Mouse (Mus musculus) layer of hippocampus, adult 9-11 months (tissue): Measurements from ENCODE around the gene Pygb.

Experiments
- DNase-seq: peaks from one replicate; pipeline ENCODE4 v3.0.0; 2022

Pygb gene

DNA sequence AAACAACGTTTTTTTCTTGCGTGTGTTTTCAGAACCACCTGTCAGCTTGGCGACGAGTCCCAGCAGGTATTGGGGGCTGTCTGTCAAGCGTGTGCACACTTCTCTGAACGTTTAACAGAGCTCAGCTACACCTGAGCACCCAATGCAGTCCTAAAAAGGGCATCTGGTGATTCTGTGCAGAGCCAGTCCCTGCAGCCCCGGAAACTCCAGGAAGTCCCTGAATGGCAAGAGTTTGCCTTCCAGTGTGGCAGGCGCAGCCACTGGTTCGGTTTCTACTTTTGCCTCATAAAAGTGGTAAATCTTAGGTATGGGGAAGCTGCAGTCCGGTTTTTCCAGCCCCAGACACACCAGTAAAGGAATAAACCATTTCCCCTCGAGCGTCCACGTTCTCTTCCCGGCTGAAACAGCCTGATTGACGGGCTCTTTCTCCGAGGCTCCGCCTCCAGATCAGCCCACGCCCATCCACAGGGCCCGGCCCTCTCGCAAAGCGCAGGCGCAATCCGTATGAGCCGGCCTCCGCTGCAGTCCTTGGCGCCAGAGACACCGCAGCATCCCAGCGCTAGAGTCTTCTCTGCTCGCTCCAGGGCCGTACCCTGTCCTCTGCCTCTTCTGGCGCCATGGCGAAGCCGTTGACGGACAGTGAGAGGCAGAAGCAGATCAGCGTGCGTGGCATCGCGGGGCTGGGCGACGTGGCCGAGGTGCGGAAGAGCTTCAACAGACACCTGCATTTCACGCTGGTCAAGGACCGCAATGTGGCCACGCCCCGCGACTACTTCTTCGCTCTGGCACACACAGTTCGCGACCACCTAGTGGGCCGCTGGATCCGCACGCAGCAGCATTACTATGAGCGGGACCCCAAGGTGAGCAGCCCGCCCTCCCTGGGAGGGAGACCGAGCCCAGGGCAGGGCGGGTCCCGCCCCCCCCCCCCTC lies at the start of gene Pygb:
TSS of gene Pygb (plus strand) at position 485 of the 930 bp plus-strand sequence.
- DNase-seq: peak; percentile 88

DNA sequence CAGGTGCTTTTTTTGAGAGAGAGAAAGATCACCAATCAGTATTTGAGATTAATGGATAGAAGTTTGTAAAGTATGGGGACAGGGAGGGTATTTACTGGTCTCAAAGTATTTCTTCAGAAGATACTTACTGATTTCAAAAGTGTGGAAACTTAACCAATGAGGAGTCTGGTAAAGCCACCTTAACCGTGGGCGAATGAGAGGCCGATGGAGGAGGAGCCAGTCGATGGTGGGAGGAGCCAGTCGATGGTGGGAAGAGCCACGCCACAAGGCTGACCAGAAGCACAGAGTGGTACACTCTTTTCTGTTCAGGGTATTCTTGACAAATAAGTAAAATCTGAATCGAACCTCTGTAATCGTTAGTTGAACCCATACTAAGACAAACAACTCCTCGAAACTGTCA lies 48.7 kb upstream of the Pygb start:
- DNase-seq: no peak

DNA sequence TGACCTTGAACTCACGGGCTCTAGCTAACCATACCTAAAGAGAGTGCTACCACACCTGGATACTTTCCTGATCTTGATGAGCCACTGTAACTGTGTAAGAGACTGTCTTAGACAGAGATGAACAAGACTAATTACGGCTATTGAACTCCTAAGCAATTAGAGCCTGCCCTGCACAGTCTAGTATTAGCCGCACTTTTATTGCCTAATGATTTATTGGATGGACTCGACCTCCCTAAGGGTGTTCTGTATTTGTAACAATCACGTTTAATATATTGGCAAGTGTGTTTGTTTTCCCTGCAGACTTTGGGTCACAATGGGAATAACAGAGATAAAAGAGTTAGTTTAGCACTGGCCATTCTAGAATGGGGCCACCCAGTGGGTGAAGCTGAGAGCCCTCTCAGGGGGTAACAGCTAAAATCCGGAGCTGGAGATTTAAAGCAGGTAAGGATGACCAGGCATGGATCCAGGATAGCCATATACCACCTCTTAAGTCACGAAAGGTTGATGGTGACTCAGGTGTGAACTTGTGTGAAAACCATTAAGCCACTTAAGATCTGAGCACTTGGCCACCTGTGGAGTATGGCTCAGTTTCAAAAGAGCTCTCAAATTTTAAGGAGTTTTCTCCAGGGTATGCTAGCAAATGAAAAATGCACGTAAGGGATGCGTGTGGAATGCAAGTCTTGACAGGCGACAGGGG lies 46.2 kb upstream of the Pygb start:
- DNase-seq: no peak

- DNase-seq: no peak
Observed at GRCm38 (mm10) chr2:150741405-150741804, 45.1 kb upstream of the Pygb start.

- no peak for DNase-seq
Observed at GRCm38 (mm10) chr2:150745016-150745415, 41.5 kb upstream of the Pygb start.

DNA sequence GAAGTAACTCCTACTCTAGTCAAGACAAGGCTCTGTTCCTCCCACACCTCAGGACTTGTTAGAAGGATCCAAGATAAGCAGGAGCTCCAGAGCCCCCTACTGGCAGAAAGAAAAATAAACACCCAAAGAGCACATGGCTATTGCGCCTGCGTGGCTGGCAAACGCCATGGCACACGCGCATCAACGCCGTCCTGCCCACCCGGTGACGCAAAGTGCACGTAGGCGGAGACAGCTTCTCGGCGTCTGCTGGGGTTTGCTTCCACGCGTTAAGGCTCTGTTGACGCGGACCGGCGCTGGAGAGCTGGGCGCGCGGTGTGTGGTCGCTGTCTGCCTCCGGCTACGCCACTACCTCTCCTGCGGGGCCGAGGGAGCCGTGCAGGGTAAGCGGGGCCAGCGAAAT lies 37.7 kb upstream of the Pygb start, which contains the start of gene Entpd6:
TSS of gene Entpd6 (plus strand) at position 189 of the 400 bp plus-strand sequence.
- DNase-seq: peak; percentile 98

DNA sequence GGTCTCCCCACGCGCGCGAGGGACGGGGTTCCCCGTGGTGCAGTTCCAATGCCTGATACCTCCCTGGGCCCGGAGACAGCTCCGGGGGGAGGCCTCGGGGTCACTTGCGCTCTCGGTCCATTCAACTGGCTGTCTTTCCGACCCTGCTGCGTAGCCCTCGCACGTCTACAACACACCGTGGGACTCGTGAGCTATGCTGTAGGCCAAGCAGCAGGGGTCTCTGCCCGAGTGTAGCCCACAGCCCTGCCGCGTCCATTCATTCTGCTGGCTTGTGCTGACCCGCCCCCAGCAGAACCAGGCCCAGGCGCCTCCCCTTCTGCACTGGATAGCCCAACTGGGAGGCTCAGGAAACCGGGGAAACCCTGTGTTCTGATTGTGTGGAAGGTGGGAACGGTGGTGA lies 37.3 kb upstream of the Pygb start:
- DNase-seq: no peak

DNA sequence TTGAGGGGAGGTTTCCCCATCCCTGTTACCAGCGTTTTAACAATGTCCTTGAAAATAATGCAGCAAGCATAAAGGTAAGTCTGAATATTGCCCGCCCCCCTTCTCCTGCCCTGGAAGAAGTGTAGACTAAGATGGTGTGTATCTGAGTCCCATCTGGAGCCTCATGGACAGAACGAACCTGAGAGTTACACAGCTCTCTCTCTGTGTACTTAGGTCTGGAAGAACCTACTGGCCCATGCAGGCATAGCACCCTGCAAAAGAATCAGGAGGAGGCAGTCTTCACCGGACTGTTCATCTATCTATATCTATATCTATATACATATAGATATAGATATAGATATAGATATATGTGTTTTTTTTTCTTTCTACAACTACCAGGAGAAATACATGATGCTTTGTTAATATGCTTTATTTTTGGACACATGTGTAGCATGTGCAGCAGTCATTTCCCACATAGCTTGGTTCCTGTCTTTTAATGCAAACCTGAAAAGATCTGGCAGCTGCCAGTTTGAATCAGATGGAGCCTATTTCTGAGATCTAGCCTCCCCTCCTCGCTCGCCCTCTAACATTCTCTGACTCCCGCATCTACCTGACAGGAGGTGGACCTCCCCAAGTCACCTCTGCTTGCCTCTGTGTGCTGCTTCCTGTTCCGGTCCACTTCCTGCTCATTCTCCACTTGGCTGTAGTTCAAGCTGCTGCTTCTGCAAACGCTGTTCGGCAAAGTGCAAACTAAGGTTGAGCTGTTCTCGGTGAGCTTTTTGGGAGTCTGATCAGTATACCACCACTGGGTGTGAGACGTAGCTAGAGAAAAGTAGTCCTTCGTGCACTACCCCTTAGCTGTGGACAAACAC lies 36.2 kb upstream of the Pygb start:
- no peak for DNase-seq

DNA sequence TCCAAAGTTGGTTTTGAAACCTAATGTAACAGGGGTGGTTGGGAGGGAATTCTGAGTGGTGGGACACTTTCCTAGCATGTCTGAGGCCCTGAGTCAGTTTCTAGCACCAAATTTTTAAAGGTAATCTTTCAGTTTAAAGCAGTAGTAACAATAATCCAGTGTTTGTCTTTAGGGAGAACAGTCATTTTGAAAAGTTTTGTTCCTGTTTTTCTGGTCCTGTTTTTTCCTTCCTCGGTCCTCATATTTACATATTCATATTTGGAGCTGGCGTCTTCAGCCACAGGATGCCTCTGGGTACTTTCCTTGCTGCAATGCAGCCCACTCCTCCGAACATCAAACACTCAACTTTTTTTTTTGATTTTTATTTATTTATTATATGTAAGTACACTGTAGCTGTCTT lies 31.5 kb upstream of the Pygb start:
- no peak for DNase-seq

DNA sequence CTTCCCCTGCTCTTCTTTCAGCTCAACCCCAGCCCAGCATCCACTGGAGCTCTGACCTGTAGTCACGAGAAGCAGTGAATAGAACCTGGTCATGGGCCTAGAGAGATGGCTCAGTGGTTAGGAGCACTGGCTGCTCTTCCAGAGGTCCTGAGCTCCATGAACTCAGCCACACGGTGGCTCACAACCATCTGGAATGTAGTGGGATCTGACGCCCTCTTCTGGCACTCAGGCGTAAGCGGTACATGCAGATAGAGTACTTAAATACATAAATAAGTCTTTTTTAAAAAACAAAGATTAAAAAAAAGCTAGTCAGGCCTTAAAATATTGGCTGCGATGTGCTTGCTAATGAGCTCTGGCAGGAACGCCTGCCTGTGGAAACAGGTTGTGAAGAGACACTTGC lies 25.1 kb upstream of the Pygb start:
- DNase-seq: peak; percentile 35

- DNase-seq: peak; percentile 73
Observed at GRCm38 (mm10) chr2:150765619-150766018, 20.9 kb upstream of the Pygb start.

DNA sequence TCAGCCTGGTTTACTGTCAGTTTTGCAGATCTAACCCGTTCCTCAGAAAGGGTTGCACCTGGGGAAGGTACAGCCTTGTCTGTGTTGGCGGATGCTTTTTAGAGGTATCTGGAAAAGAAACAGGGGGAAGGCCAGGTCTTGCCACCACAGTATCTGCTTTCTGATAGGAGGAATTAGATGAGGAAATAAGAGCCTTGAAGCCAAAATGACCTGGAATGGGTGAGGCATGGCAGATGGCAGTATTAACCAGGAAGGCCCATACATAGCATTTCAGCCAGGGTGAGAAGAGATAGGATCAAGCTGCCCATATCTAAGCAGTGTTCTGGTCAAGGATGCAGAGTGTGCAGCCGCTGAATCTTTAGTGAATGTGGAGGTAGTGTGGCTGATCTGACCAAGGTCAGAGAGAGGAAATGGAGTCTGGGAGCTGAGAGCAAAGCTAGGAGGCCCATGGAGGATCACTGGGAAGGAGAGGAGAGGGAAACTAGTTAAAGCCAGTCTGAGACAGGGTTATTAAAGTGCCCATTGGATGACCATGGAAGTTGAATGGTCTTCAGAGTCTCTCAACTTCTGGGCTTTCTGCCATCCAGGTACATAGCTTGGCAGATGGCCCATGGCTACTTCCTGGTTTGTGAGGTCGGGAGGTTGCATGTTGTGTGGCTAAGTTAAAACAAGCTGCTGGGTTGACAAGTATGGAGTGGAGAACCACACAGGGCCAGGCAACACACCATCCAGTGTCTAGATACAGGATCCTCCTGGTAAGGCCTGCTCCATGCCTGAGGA lies 20.3 kb upstream of the Pygb start:
- DNase-seq: no peak

GRCm38 (mm10) chr2:150768678-150769077 lies 17.9 kb upstream of the Pygb start:
- no peak for DNase-seq

DNA sequence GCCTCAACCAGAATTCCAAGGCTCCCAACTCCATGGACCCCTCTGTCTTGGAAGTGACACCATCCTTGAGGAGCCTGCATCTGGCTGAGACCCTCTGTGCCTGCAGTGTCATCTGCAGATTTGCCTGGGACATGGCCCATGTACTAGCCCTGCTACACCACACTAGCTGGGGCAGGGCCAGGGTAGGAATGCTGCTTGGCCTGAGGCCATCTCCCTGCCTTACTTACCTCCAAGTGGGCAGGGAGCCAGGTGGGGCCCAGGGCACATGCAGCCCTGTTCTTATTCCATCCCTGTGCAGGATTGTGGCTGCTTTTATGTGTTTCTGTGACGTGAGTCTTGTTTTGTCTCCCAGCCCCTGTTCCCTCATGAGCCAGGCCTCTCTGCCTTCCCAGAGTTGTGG lies 15.8 kb upstream of the Pygb start:
- DNase-seq: no peak

GRCm38 (mm10) chr2:150771169-150771568 lies 15.4 kb upstream of the Pygb start:
- DNase-seq: no peak

- DNase-seq: no peak
Observed at GRCm38 (mm10) chr2:150771996-150772395, 14.5 kb upstream of the Pygb start.

GRCm38 (mm10) chr2:150772466-150773119 lies 13.9 kb upstream of the Pygb start:
- DNase-seq: no peak

DNA sequence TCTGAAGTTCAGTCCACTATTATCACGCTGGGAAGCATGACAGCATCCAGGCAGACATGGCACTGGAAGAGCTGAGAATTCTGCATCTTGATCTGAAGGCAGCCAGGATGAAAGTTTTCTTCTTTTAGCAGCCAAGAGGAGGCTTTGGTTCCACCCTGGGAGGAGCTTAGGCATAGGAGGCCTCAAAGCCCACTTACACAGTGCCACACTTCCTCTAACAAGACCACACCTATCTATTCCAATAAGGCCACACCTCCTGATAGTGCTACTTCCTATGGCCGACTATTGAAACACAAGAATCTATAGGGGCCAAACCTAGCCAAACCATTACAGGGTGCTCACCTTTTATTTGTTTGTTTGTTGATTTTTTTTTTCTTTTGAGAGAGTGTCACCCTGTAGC lies 3.7 kb upstream of the Pygb start:
- no peak for DNase-seq

GRCm38 (mm10) chr2:150787234-150787771 lies 768 bp downstream of the Pygb start:
- no peak for DNase-seq

DNA sequence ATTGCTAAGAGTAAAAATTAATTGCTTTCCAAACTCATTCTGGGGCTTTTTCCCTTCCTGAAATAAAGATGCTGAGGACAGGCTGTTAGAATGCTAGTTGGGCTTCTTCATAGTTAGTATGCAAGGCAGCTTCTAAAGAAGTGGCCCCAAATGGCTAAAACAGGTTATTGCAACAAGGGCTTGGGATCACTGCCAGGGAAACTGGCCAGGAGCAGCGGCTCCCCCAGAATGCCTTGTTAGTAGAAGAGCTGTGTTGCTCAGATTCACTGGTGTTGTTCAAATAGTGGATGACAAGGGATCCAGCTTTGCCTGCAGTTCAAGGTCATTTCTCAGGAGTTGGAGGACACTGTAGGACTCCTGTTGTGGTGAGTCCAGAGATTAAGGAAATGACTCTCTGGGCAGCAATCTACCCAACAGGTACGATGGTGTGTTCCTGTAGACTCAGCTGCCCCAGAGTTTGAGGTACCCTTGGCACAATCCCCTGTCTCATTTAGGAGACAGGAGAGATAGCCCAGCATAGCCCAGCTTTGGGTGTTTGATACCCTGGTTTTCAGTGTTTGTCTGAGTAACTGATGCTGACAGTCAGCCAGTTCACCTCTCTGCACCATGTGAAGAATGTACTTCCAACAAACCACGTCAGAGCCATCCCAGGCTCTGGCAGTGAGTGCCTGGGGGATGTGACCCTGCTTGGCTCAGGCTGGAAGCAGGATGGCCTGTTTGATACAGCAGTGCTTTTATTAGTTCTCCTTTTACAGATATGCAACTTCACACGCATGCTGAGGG lies 2.4 kb downstream of the Pygb start:
- peak; percentile 84 for DNase-seq

- no peak for DNase-seq
Observed at GRCm38 (mm10) chr2:150793320-150793719, 6.8 kb downstream of the Pygb start.
